Mouse (Mus musculus): ENCODE measurements around the gene Jsrp1. TPM values are rescaled to one million over a fixed set of nuclear protein-coding genes. Genes with fewer than 3 reads are reported as not detected.
A peak's percentile ranks its signal among the peaks of the same experiment; 100 is the strongest.

Gene Jsrp1
- polyA plus RNA-seq, 1 experiment from 2014 or later: 1.2 TPM

DNA sequence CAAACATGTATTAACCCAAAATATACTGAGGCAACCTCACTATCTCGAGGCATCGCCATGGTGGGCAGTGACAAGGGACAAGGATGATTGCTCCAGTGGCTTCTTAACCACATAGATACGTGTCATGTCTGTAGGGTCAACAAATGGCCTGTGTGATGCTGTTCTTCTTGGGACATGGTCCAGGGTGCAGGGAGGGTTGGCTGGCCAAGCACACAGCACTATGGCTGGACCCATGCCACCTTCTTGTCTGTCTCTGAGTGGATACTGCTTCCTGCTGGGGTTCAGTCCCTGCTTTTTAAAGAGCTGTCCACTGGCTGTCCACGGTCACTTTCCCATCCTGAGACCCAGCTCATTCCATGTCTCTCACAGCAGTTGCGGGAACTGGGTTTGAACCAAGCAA lies 36.2 kb downstream of the Jsrp1 start:
- DNase-seq (ENCODE audit: low spot score): no peak
- H3K27me3 ChIP-seq (ENCODE audit: control insufficient read depth, insufficient read depth, low read length): no peaks in the 10 kb centered on the region
- peaks cover 18% of the 10 kb centered on the region for H3K36me3 ChIP-seq (replicated peaks; ENCODE audit: control insufficient read depth, insufficient read depth, low read depth, low read length)
- no peak overlapping the region for H3K4me3 ChIP-seq (ENCODE audit: low read depth, low read length)
- no peaks in the 10 kb centered on the region for H3K4me1 ChIP-seq (ENCODE audit: control insufficient read depth, insufficient read depth, low read length)
- 92% methylated on average over 5 of the region's 5 CpGs for WGBS
- H3K9ac ChIP-seq (replicated peaks; ENCODE audit: low read length): no peak overlapping the region
- ATAC-seq (replicated peaks; ENCODE audit: insufficient number of reproducible peaks, low FRiP score, low TSS enrichment, low read depth): no peak
- H3K4me2 ChIP-seq (ENCODE audit: low read depth, low read length): no peak overlapping the region
- no peaks in the 10 kb centered on the region for H3K9me3 ChIP-seq (replicated peaks; ENCODE audit: control insufficient read depth, low read length)
- H3K27ac ChIP-seq (replicated peaks; ENCODE audit: low read depth, low read length): no peak overlapping the region

DNA sequence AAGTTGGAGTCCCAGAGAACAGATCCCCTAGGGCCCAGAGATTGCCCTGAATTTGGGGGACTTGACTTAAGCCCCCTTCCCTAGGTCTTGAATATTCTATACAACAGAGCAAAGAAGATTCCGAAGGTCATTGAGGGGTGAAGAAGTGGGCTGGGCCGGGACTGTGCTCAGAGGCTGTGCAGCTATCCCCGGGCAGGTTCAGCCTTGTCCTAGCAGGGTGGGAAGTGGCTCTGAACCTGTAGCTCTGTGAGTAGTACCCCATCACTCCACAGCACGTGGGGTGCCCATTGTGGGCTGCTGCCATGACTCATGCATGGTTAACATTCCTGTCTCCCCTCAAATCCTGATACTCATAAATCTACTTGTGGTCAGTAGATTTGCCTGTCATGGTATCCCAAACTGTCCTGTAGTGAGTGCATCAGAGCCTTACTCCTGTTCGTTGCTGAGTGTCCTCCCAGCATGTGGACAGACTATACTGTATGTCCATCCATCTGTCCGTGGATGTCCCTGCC lies 36.9 kb downstream of the Jsrp1 start:
- Histone ChIP-seq H3K27me3 (ENCODE audit: control insufficient read depth, insufficient read depth, low read length) (no peaks in the 10 kb centered on the region), H3K36me3 (replicated peaks; ENCODE audit: control insufficient read depth, insufficient read depth, low read depth, low read length) (peaks cover 16% of the 10 kb centered on the region), H3K9me3 (replicated peaks; ENCODE audit: control insufficient read depth, low read length) (no peaks in the 10 kb centered on the region), H3K9ac (replicated peaks; ENCODE audit: low read length) (no peak overlapping the region), H3K4me3 (ENCODE audit: low read depth, low read length) (no peak overlapping the region), H3K4me1 (ENCODE audit: control insufficient read depth, insufficient read depth, low read length) (no peaks in the 10 kb centered on the region), H3K4me2 (ENCODE audit: low read depth, low read length) (no peak overlapping the region), H3K27ac (replicated peaks; ENCODE audit: low read depth, low read length) (no peak overlapping the region)
- DNase-seq (ENCODE audit: low spot score) (no peak), ATAC-seq (replicated peaks; ENCODE audit: insufficient number of reproducible peaks, low FRiP score, low TSS enrichment, low read depth) (no peak)
- WGBS: 90% methylated on average over 6 of the region's 6 CpGs

DNA sequence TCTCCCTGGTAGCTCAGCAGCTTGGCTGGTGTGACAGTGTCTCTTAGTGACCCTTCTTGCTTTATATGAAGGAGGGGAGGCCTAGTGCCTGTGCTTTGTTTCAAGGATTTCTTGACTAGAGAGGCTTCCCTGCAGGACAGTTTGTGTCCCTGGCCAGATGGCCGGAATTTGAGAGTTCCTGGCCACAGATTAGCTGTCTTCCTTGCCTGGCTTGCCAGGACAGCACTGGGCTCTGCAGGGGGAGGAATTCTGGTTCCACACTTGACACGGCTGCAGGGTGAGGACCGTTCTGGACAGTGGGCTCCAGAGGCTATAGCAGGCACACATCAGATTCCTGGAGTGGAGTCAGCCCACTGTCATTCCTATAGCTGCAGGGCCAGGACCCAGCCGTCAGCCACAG lies 37.6 kb downstream of the Jsrp1 start:
- no peaks in the 10 kb centered on the region for H3K4me1 ChIP-seq (ENCODE audit: control insufficient read depth, insufficient read depth, low read length)
- H3K27ac ChIP-seq (replicated peaks; ENCODE audit: low read depth, low read length): no peak overlapping the region
- no peaks in the 10 kb centered on the region for H3K27me3 ChIP-seq (ENCODE audit: control insufficient read depth, insufficient read depth, low read length)
- WGBS: 95% methylated on average over 4 of the region's 4 CpGs
- no peaks in the 10 kb centered on the region for H3K9me3 ChIP-seq (replicated peaks; ENCODE audit: control insufficient read depth, low read length)
- H3K4me3 ChIP-seq (ENCODE audit: low read depth, low read length): no peak overlapping the region
- H3K36me3 ChIP-seq (replicated peaks; ENCODE audit: control insufficient read depth, insufficient read depth, low read depth, low read length): peaks cover 14% of the 10 kb centered on the region
- no peak overlapping the region for H3K4me2 ChIP-seq (ENCODE audit: low read depth, low read length)
- no peak overlapping the region for H3K9ac ChIP-seq (replicated peaks; ENCODE audit: low read length)
- DNase-seq (ENCODE audit: low spot score) (no peak), ATAC-seq (replicated peaks; ENCODE audit: insufficient number of reproducible peaks, low FRiP score, low TSS enrichment, low read depth) (no peak)

DNA sequence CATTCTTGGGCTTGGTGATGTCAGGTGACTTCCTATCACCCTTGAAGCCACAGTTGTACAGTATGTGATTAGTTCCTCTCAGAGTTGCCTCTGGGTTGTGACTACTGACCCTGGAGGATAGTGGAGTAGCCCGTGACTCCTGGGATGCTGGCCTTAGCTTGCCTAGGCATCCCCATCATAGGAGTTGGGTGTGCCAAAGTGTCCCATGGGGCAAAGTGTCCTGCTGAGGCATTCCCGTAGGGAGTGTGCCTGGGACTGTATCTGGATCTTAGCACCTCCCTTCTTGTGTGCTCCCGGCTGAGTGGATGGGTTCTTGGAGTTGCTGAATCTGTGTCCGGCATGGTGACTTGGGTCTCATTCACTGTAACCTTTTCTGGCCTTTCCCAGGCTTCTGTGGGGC lies 38.3 kb downstream of the Jsrp1 start:
- Histone ChIP-seq H3K9me3 (replicated peaks; ENCODE audit: control insufficient read depth, low read length) (no peaks in the 10 kb centered on the region), H3K4me2 (ENCODE audit: low read depth, low read length) (no peak overlapping the region), H3K4me1 (ENCODE audit: control insufficient read depth, insufficient read depth, low read length) (no peaks in the 10 kb centered on the region), H3K4me3 (ENCODE audit: low read depth, low read length) (no peak overlapping the region), H3K27ac (replicated peaks; ENCODE audit: low read depth, low read length) (no peak overlapping the region), H3K27me3 (ENCODE audit: control insufficient read depth, insufficient read depth, low read length) (no peaks in the 10 kb centered on the region), H3K9ac (replicated peaks; ENCODE audit: low read length) (no peak overlapping the region), H3K36me3 (replicated peaks; ENCODE audit: control insufficient read depth, insufficient read depth, low read depth, low read length) (peaks cover 13% of the 10 kb centered on the region; the same call in 1 of the 2 replicates)
- ATAC-seq (replicated peaks; ENCODE audit: insufficient number of reproducible peaks, low FRiP score, low TSS enrichment, low read depth) (0 out of 2 replicates have a peak, but pooled peaks have one; percentile 10), DNase-seq (ENCODE audit: low spot score) (no peak)
- WGBS: 93% methylated on average over 4 of the region's 4 CpGs

DNA sequence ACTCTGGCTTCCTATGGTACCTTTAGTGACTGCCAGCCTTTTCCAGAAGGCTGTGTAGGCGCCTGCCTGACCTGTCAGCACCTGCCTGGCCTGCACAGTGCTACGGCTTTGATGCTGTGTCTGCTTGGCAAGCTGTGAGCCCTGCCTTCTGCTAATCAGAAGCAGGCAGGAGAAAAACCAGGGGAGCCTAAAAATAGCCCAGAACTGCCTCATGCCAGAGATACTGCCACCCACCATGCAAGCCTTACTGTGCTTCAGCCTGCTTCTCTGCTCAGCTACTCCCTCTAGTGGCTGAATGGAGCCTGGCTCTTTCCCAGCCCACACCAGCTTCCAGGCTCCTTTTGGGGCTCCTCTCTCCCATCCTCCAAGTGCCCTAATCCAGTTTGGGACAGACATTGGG lies 38.7 kb downstream of the Jsrp1 start:
- H3K4me3 ChIP-seq (ENCODE audit: low read depth, low read length): no peak overlapping the region
- H3K27ac ChIP-seq (replicated peaks; ENCODE audit: low read depth, low read length): no peak overlapping the region
- 45% methylated on average over 2 of the region's 2 CpGs for WGBS
- no peak overlapping the region for H3K9ac ChIP-seq (replicated peaks; ENCODE audit: low read length)
- no peaks in the 10 kb centered on the region for H3K4me1 ChIP-seq (ENCODE audit: control insufficient read depth, insufficient read depth, low read length)
- H3K36me3 ChIP-seq (replicated peaks; ENCODE audit: control insufficient read depth, insufficient read depth, low read depth, low read length): peaks cover 13% of the 10 kb centered on the region; the same call in 1 of the 2 replicates
- DNase-seq (ENCODE audit: low spot score) (peak; percentile 78), ATAC-seq (replicated peaks; ENCODE audit: insufficient number of reproducible peaks, low FRiP score, low TSS enrichment, low read depth) (peak; percentile 38)
- H3K27me3 ChIP-seq (ENCODE audit: control insufficient read depth, insufficient read depth, low read length): no peaks in the 10 kb centered on the region
- H3K4me2 ChIP-seq (ENCODE audit: low read depth, low read length): no peak overlapping the region
- H3K9me3 ChIP-seq (replicated peaks; ENCODE audit: control insufficient read depth, low read length): no peaks in the 10 kb centered on the region

DNA sequence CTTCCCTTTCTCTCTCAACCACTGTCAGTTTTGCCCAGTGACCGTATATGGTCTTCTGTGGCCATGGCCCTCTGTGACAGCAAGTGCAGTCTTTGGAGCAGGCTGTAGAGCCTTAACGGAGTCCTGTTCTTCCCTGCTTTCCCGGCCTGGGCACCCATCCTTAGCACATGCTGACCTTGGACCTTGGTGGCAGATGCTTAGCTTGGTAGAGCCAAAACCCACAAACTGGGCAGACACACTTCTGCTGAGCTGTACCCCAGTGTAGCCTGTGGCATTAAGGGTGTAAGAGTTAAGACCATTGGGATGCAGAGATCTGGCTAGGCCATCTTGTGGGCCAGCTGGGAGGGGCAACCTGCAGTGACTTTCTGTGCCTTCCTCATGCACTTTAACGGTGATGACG lies 39.5 kb downstream of the Jsrp1 start:
- Histone ChIP-seq H3K4me2 (ENCODE audit: low read depth, low read length) (no peak overlapping the region), H3K9me3 (replicated peaks; ENCODE audit: control insufficient read depth, low read length) (no peaks in the 10 kb centered on the region), H3K4me3 (ENCODE audit: low read depth, low read length) (no peak overlapping the region), H3K9ac (replicated peaks; ENCODE audit: low read length) (no peak overlapping the region), H3K36me3 (replicated peaks; ENCODE audit: control insufficient read depth, insufficient read depth, low read depth, low read length) (peaks cover 10% of the 10 kb centered on the region; the same call in 1 of the 2 replicates), H3K4me1 (ENCODE audit: control insufficient read depth, insufficient read depth, low read length) (no peaks in the 10 kb centered on the region), H3K27me3 (ENCODE audit: control insufficient read depth, insufficient read depth, low read length) (no peaks in the 10 kb centered on the region), H3K27ac (replicated peaks; ENCODE audit: low read depth, low read length) (no peak overlapping the region)
- 85% methylated on average over 5 of the region's 5 CpGs for WGBS
- ATAC-seq (replicated peaks; ENCODE audit: insufficient number of reproducible peaks, low FRiP score, low TSS enrichment, low read depth): no peak
- no peak for DNase-seq (ENCODE audit: low spot score)

DNA sequence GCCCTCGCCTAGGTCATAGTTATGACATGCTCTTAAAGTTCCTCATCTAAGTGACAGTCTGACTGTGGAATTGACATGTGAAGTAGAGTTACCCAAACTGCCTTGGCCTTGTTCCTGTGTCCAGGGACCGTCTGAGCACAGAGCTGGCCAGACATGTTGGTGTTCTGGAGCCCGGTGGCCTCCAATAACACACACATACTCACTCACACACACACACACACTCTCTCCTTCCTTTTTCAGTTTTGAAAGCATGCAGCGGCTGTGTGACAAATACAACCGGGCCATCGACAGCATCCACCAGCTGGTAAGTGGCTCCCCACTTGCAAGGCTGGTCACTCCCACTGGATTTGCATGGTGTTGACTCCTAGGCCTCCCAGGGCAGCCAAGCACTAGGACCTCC lies 44.9 kb downstream of the Jsrp1 start:
- Histone ChIP-seq H3K27ac (replicated peaks; ENCODE audit: low read depth, low read length) (no peak overlapping the region), H3K27me3 (ENCODE audit: control insufficient read depth, insufficient read depth, low read length) (no peaks in the 10 kb centered on the region), H3K9ac (replicated peaks; ENCODE audit: low read length) (no peak overlapping the region), H3K4me2 (ENCODE audit: low read depth, low read length) (no peak overlapping the region), H3K4me1 (ENCODE audit: control insufficient read depth, insufficient read depth, low read length) (no peaks in the 10 kb centered on the region), H3K4me3 (ENCODE audit: low read depth, low read length) (no peak overlapping the region), H3K36me3 (replicated peaks; ENCODE audit: control insufficient read depth, insufficient read depth, low read depth, low read length) (peaks cover 3% of the 10 kb centered on the region; the same call in 1 of the 2 replicates), H3K9me3 (replicated peaks; ENCODE audit: control insufficient read depth, low read length) (no peaks in the 10 kb centered on the region)
- ATAC-seq (replicated peaks; ENCODE audit: insufficient number of reproducible peaks, low FRiP score, low TSS enrichment, low read depth): no peak
- no peak for DNase-seq (ENCODE audit: low spot score)
- WGBS: 91% methylated on average over 6 of the region's 6 CpGs

DNA sequence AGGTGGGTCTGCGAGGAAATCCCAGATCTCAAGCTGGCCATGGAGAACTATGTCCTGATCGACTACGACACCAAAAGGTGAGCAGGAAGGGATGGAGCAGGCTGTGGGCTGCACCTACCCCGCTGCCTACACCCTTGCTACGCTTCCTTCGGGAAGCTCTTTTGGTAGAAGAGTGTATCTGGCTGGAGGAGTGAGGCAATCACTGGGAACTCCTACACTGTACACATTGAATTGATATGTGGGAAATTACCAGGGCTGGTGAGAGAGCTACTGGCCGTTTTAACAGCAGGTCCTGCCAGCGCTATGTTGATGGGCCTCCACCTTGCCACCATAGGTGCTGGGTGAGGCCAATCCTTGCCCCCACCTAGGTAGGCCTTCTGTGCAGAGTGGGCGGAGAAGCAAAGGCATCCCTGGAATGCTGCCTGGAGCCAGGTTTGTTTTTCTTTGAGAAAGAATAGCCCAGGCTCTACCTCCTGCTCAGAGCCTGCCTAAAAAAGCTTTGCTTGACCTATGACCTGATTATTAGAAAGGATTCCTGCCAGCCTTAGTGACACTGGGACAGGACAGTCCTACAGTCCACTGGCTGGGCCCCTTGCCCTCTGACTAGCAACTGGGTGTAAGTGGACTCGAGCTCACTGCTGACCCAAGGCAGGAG lies 47.0 kb downstream of the Jsrp1 start:
- H3K4me2 ChIP-seq (ENCODE audit: low read depth, low read length): no peak overlapping the region
- DNase-seq (ENCODE audit: low spot score) (no peak), ATAC-seq (replicated peaks; ENCODE audit: insufficient number of reproducible peaks, low FRiP score, low TSS enrichment, low read depth) (no peak)
- H3K27me3 ChIP-seq (ENCODE audit: control insufficient read depth, insufficient read depth, low read length): no peaks in the 10 kb centered on the region
- no peak overlapping the region for H3K9ac ChIP-seq (replicated peaks; ENCODE audit: low read length)
- H3K27ac ChIP-seq (replicated peaks; ENCODE audit: low read depth, low read length): no peak overlapping the region
- WGBS: 73% methylated on average over 10 of the region's 10 CpGs
- H3K36me3 ChIP-seq (replicated peaks; ENCODE audit: control insufficient read depth, insufficient read depth, low read depth, low read length): peaks cover 2% of the 10 kb centered on the region; the same call in 1 of the 2 replicates
- no peak overlapping the region for H3K4me3 ChIP-seq (ENCODE audit: low read depth, low read length)
- no peaks in the 10 kb centered on the region for H3K4me1 ChIP-seq (ENCODE audit: control insufficient read depth, insufficient read depth, low read length)
- H3K9me3 ChIP-seq (replicated peaks; ENCODE audit: control insufficient read depth, low read length): no peaks in the 10 kb centered on the region

All from embryonic facial prominence, embryonic 11.5 days (tissue).